Mouse (Mus musculus) C2C12 (cell line): ENCODE measurements around the gene Bcan.

Source experiments
- CTCF ChIP-seq: IDR thresholded peaks from one replicate; pipeline ENCODE4 v1.5.1; 2011; ENCODE audit not compliant: control insufficient read depth, insufficient read depth, insufficient read length
- MAX ChIP-seq: IDR thresholded peaks from one replicate; pipeline ENCODE4 v1.6.1; 2011; ENCODE audit warnings: mild to moderate bottlenecking, control low read depth
- MYOG ChIP-seq: IDR thresholded peaks from one replicate; pipeline ENCODE4 v1.6.1; 2011; ENCODE audit not compliant: control insufficient read depth, insufficient read length; ENCODE audit errors: extremely low read depth
- USF1 ChIP-seq: IDR thresholded peaks from one replicate; pipeline ENCODE4 v1.6.1; 2011; ENCODE audit warnings: low read depth, mild to moderate bottlenecking, control low read depth, moderate library complexity

DNA sequence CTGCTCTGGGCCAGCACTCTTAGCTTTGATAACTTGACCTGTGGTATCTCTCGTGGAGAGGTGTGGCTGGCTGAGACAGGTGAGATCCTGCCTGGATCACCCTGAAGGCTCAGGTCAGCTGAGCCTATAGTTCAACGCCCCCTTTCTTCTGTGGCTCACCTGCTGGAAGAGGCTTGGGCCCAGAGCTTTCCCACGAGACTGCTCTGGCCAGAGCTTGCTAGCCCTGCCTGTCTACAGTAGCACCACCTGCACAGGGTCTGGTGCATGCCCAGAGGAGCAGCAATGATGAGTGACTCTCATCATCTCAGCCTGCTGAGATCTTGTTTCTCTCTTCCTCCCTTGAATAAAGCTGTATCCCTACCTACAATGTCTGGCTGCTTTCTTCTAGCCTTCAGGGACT is 19.9 kb downstream of the Bcan start:
- TF ChIP-seq CTCF (no peak), USF1 (no peak), MYOG (no peak), MAX (no peak)
